Mouse (Mus musculus) ES-Bruce4 (cell line): ENCODE measurements around the gene Olfr213.

ENCODE experiments used
- CTCF ChIP-seq: IDR thresholded peaks from one replicate; pipeline ENCODE4 v1.8.1; 2011; ENCODE audit warnings: low read depth, low read length
- EP300 ChIP-seq: IDR thresholded peaks from 2 replicates; pipeline ENCODE4 v1.6.1; 2011; ENCODE audit warnings: low read depth, low read length; ENCODE audit not compliant: insufficient read depth

GRCm38 (mm10) chr6:116584095-116584494, 45.8 kb downstream of the Olfr213 start, which contains the start of gene Olfr215:
- TF ChIP-seq CTCF (no peak), EP300 (no peak)
